Mouse (Mus musculus): ENCODE results near the gene Zfp367. TPM values are rescaled to one million over a fixed set of nuclear protein-coding genes. Genes with fewer than 3 reads are reported as not detected.
A peak's percentile ranks its signal among the peaks of the same experiment; 100 is the strongest.

Zfp367 gene
- polyA plus RNA-seq, 1 experiment = 1.6 TPM

- H3K36me3 ChIP-seq (ENCODE audit: control insufficient read depth) = no peaks in the 10 kb centered on the region
- peaks cover 28% of the 10 kb centered on the region for H3K4me1 ChIP-seq (ENCODE audit: control insufficient read depth)
- H3K4me3 ChIP-seq (replicated peaks) = peak within 1 kb of the TSS; percentile 80
- peaks cover 77% of the 10 kb centered on the region for H3K27me3 ChIP-seq (ENCODE audit: control insufficient read depth)
- TF ChIP-seq TAL1 (IDR thresholded peaks at IDR 0.05; ENCODE audit: low read length) = no peak
- TF ChIP-seq GATA1 (IDR thresholded peaks at IDR 0.05; ENCODE audit: low read length) = no peak
- no peaks in the 10 kb centered on the region for H3K9me3 ChIP-seq (ENCODE audit: control insufficient read depth, low read length)
These were observed 8.5 kb upstream of the Zfp367 start, which contains the start of gene Habp4 for GRCm38 (mm10) chr13:64161548-64161915. Habp4 (plus strand) TSS chr13:64161824.

DNA sequence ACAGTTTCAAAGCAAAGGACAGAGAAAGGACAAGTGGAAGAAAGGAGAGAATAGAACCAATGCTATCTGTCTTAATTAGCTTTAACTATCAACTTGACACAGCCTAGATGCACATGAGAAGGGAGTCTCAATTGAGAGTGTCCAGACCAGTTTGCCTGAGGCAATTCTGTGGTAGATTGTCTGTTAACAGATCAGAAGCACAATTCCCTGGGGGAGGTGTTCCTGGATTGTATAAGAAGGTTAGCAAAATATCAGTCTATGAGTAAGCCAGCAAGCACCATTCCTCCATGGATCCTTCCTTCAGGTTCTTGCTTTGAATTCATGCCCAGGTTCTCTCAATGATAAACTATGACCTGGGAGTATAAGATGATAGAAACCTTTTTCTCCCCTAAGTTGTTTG is 4.0 kb upstream of the Zfp367 start:
- TF ChIP-seq TAL1 (IDR thresholded peaks at IDR 0.05; ENCODE audit: low read length) = no peak
- TF ChIP-seq GATA1 (IDR thresholded peaks at IDR 0.05; ENCODE audit: low read length) = no peak
- Histone ChIP-seq H3K36me3 (ENCODE audit: control insufficient read depth) (no peaks in the 10 kb centered on the region; the same call in 1 of the 2 replicates), H3K9me3 (ENCODE audit: control insufficient read depth, low read length) (no peaks in the 10 kb centered on the region), H3K27me3 (ENCODE audit: control insufficient read depth) (peaks cover 67% of the 10 kb centered on the region), H3K4me1 (ENCODE audit: control insufficient read depth) (peaks cover 39% of the 10 kb centered on the region), H3K4me3 (replicated peaks) (no peak overlapping the region)

- TF ChIP-seq GATA1 (IDR thresholded peaks at IDR 0.05; ENCODE audit: low read length) (no peak), TAL1 (IDR thresholded peaks at IDR 0.05; ENCODE audit: low read length) (no peak)
- H3K36me3 ChIP-seq (ENCODE audit: control insufficient read depth) = peaks cover 17% of the 10 kb centered on the region
- no peak overlapping the region for H3K4me3 ChIP-seq (replicated peaks)
- H3K4me1 ChIP-seq (ENCODE audit: control insufficient read depth) = peaks cover 37% of the 10 kb centered on the region
- H3K27me3 ChIP-seq (ENCODE audit: control insufficient read depth) = peaks cover 54% of the 10 kb centered on the region
- no peaks in the 10 kb centered on the region for H3K9me3 ChIP-seq (ENCODE audit: control insufficient read depth, low read length)
These were observed 2.2 kb upstream of the Zfp367 start for GRCm38 (mm10) chr13:64155171-64155571.

DNA sequence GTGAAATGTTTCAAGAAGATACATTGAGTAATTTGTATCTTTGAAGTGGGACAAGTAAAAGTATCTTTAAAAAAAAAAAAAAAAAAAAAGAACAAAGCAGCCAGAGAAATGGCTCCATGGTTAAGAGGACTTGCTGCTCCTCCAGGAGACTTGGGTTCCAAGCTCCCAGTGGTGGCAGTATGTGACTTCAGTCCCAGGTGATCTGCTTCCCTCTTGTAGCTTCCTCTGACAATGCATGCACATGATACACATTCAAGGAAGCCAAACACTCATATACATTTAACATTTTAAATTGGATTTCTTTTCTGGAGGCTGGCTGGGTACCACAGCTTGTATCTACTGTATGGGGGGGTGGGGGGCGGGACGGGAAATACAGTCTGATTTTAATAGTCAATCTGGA is 1.6 kb upstream of the Zfp367 start:
- no peak overlapping the region for H3K4me3 ChIP-seq (replicated peaks)
- TF ChIP-seq TAL1 (IDR thresholded peaks at IDR 0.05; ENCODE audit: low read length) (no peak), GATA1 (IDR thresholded peaks at IDR 0.05; ENCODE audit: low read length) (no peak)
- peaks cover 42% of the 10 kb centered on the region for H3K4me1 ChIP-seq (ENCODE audit: control insufficient read depth)
- peaks cover 22% of the 10 kb centered on the region for H3K36me3 ChIP-seq (ENCODE audit: control insufficient read depth)
- no peaks in the 10 kb centered on the region for H3K9me3 ChIP-seq (ENCODE audit: control insufficient read depth, low read length)
- peaks cover 49% of the 10 kb centered on the region for H3K27me3 ChIP-seq (ENCODE audit: control insufficient read depth)

- H3K4me3 ChIP-seq (replicated peaks) = peak overlapping the region; percentile 100
- peaks cover 50% of the 10 kb centered on the region for H3K4me1 ChIP-seq (ENCODE audit: control insufficient read depth)
- H3K9me3 ChIP-seq (ENCODE audit: control insufficient read depth, low read length) = no peaks in the 10 kb centered on the region
- H3K36me3 ChIP-seq (ENCODE audit: control insufficient read depth) = peaks cover 30% of the 10 kb centered on the region
- TF ChIP-seq GATA1 (IDR thresholded peaks at IDR 0.05; ENCODE audit: low read length) = no peak
- TF ChIP-seq TAL1 (IDR thresholded peaks at IDR 0.05; ENCODE audit: low read length) = no peak
- H3K27me3 ChIP-seq (ENCODE audit: control insufficient read depth) = peaks cover 41% of the 10 kb centered on the region
These were observed 807 bp upstream of the Zfp367 start for GRCm38 (mm10) chr13:64153751-64154267.

DNA sequence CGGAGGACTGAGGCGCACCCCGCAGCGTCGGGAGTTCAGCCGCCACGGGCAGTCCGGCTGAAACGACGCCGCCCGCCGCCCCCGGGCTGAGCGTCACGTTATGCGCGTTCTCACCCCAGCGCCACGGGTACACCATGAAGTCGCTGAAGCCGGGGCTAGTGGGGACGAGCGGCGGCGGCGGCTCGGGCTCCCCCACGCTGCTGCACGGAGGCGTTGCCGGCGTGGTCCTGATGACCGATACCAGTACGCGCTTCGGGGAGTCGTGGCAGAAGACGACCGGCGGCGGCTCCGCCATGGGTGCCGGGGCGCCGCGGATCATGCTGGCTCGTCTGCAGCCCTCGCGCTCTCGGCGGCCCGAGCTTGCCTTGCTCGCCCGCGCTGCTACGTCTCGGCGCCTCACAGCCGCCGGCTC is 325 bp downstream of the Zfp367 start:
- Histone ChIP-seq H3K36me3 (ENCODE audit: control insufficient read depth) (peaks cover 38% of the 10 kb centered on the region), H3K4me1 (ENCODE audit: control insufficient read depth) (peaks cover 53% of the 10 kb centered on the region), H3K27me3 (ENCODE audit: control insufficient read depth) (peaks cover 29% of the 10 kb centered on the region), H3K4me3 (replicated peaks) (peak overlapping the region; percentile 100), H3K9me3 (ENCODE audit: control insufficient read depth, low read length) (no peaks in the 10 kb centered on the region)
- TF ChIP-seq TAL1 (IDR thresholded peaks at IDR 0.05; ENCODE audit: low read length) (no peak), GATA1 (IDR thresholded peaks at IDR 0.05; ENCODE audit: low read length) (no peak)

DNA sequence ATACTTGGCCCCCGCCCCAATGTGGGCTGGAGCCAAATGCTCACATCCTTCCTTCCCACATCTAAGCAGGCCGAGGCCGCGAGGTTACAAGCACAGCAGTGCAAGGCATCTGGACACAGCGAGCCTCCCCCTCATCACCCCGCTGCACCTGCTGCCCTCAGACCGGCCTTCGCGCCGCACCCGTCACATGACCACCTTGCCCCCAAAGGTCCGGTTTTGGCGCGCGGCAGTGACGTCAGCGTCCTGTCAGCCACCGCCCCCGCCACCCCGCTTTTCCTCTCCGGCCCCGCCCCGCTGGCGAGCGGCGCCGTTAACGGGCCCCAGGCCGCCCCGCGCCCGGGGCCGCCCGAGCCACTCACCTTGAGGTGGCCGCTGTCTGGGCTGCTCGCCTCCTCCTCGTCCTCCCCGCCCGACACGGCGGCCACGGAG is 747 bp downstream of the Zfp367 start:
- H3K9me3 ChIP-seq (ENCODE audit: control insufficient read depth, low read length) = no peaks in the 10 kb centered on the region
- peak overlapping the region; percentile 100 for H3K4me3 ChIP-seq (replicated peaks)
- peaks cover 43% of the 10 kb centered on the region for H3K36me3 ChIP-seq (ENCODE audit: control insufficient read depth)
- H3K27me3 ChIP-seq (ENCODE audit: control insufficient read depth) = peaks cover 25% of the 10 kb centered on the region
- peaks cover 55% of the 10 kb centered on the region for H3K4me1 ChIP-seq (ENCODE audit: control insufficient read depth)
- TF ChIP-seq GATA1 (IDR thresholded peaks at IDR 0.05; ENCODE audit: low read length) (no peak), TAL1 (IDR thresholded peaks at IDR 0.05; ENCODE audit: low read length) (no peak)

GRCm38 (mm10) chr13:64150121-64150520 is 2.9 kb downstream of the Zfp367 start:
- H3K36me3 ChIP-seq (ENCODE audit: control insufficient read depth) = peaks cover 55% of the 10 kb centered on the region
- TF ChIP-seq TAL1 (IDR thresholded peaks at IDR 0.05; ENCODE audit: low read length) (no peak), GATA1 (IDR thresholded peaks at IDR 0.05; ENCODE audit: low read length) (no peak)
- peak overlapping the region; percentile 100 for H3K4me3 ChIP-seq (replicated peaks)
- H3K9me3 ChIP-seq (ENCODE audit: control insufficient read depth, low read length) = no peaks in the 10 kb centered on the region
- peaks cover 4% of the 10 kb centered on the region for H3K27me3 ChIP-seq (ENCODE audit: control insufficient read depth)
- peaks cover 57% of the 10 kb centered on the region for H3K4me1 ChIP-seq (ENCODE audit: control insufficient read depth)

- Histone ChIP-seq H3K9me3 (ENCODE audit: control insufficient read depth, low read length) (no peaks in the 10 kb centered on the region), H3K36me3 (ENCODE audit: control insufficient read depth) (peaks cover 69% of the 10 kb centered on the region), H3K27me3 (ENCODE audit: control insufficient read depth) (no peaks in the 10 kb centered on the region), H3K4me1 (ENCODE audit: control insufficient read depth) (peaks cover 14% of the 10 kb centered on the region), H3K4me3 (replicated peaks) (peak overlapping the region; percentile 58)
- no peak for TF ChIP-seq TAL1 (IDR thresholded peaks at IDR 0.05; ENCODE audit: low read length)
- TF ChIP-seq GATA1 (IDR thresholded peaks at IDR 0.05; ENCODE audit: low read length) = no peak
These were observed 23.2 kb downstream of the Zfp367 start for GRCm38 (mm10) chr13:64129616-64130375.
